Mouse (Mus musculus) brain, embryonic 14.5 days (tissue): ENCODE measurements around the gene Xirp1. TPM values are rescaled to one million over a fixed set of nuclear protein-coding genes. Genes with fewer than 3 reads are reported as not detected.

Experiments
- DNase-seq: peaks from one replicate; pipeline ENCODE4 v3.0.0-alpha.2; 2011; ENCODE audit warnings: low read depth
- CTCF ChIP-seq: fragments of 200-500 bp; IDR thresholded peaks from 2 replicates; pipeline ENCODE4 v1.5.1; 2012; ENCODE audit warnings: inconsistent platforms, mild to moderate bottlenecking, moderate library complexity, borderline replicate concordance; ENCODE audit not compliant: insufficient read depth, insufficient read length; ENCODE audit errors: extremely low read depth
- POLR2A ChIP-seq: fragments of 200-500 bp; IDR thresholded peaks from 2 replicates; pipeline ENCODE4 v1.6.1; 2012; ENCODE audit warnings: mild to moderate bottlenecking, inconsistent platforms, borderline replicate concordance; ENCODE audit not compliant: poor library complexity, insufficient read depth, insufficient read length, severe bottlenecking; ENCODE audit errors: extremely low read depth
- polyA plus RNA-seq: library from polyadenylated mRNA; depleted of rRNA; stranded (reverse); fragments of >200 nt; gene quantifications from 2 replicates; pipeline ENCODE4 v1.2.3, GENCODE M21; 2012; rRNA removed

Xirp1 gene
- polyA plus RNA-seq, 1 experiment, result not detected

DNA sequence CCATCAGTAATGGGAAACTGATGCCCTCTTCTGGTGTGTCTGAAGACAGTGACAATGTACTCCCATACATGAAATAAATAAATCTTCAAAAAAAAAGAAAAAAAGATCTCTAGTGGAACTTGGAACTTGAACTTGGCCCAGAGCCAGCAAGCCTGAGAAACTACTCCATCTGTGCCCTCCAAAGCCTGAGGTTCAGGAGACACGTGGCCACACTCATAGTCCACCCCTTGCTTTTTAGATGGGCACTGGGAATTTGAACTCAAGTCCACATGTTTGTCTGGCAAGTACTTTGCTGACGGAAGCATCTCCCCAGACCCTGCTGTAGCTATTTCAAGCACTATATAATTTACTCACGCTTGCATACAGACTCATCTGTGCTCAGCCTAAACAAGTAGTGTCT lies 58.2 kb downstream of the Xirp1 start:
- DNase-seq, result no peak
- no peak for TF ChIP-seq POLR2A
- TF ChIP-seq CTCF, result no peak

DNA sequence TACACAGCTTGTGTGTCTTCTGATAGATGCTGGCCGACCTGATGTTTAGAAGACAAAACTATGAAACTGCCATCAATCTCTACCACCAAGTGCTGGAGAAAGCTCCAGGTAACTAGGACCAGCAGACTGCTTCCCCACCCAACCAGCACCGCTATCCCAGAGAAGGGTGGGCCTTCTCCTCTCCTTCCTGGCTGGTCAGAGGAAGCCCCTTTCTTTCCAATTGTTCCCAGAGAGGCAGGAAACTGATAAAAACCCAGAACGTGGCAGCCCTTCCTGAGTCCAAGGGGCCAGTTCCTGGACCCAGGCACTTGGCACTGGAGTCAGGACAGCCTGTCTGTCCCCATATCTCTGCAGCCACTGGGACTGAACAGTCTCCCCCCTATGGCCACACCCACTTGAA lies 59.2 kb downstream of the Xirp1 start:
- DNase-seq, result no peak
- TF ChIP-seq CTCF (no peak), POLR2A (no peak)

Other genes starting within 250 kb of the Xirp1 start
- gene Scn11a, start 198.1 kb downstream of the Xirp1 start, polyA plus RNA-seq, result 0.18 and 0.21 TPM in 2 replicates
- gene Wdr48, start 128.7 kb downstream of the Xirp1 start, polyA plus RNA-seq, result 81.1 and 84.2 TPM in 2 replicates
- 22.5 and 23.2 TPM in 2 replicates for gene Gorasp1, start 86.0 kb downstream of the Xirp1 start, polyA plus RNA-seq
- 1.1 and 2.1 TPM in 2 replicates for gene Ttc21a, start 86.0 kb downstream of the Xirp1 start, polyA plus RNA-seq
- 3.4 and 4.9 TPM in 2 replicates for gene Csrnp1, start 38.9 kb downstream of the Xirp1 start, polyA plus RNA-seq
- 4.4 and 6.4 TPM in 2 replicates for gene Cx3cr1, start 46.3 kb upstream of the Xirp1 start, polyA plus RNA-seq
- 0.08 and 0.19 TPM in 2 replicates for gene Ccr8, start 68.5 kb upstream of the Xirp1 start, polyA plus RNA-seq
- 29.0 and 30.3 TPM in 2 replicates for gene Slc25a38, start 86.8 kb upstream of the Xirp1 start, polyA plus RNA-seq
- 1,952 and 2,264 TPM in 2 replicates for gene Rpsa, start 104.1 kb upstream of the Xirp1 start, polyA plus RNA-seq
- gene Mobp, start 126.1 kb upstream of the Xirp1 start, polyA plus RNA-seq, result 0.08 and 0.35 TPM in 2 replicates